Mouse (Mus musculus) brown adipose tissue, adult 24 weeks (tissue): ENCODE measurements around the gene Simc1. TPM values are rescaled to one million over a fixed set of nuclear protein-coding genes. Genes with fewer than 3 reads are reported as not detected.

Source experiments
- H3K27ac ChIP-seq: fragments of 200-500 bp; replicated peaks from 2 replicates; pipeline ENCODE4 v1.5.1; 2012; ENCODE audit warnings: low read depth, mild to moderate bottlenecking, low read length
- H3K4me1 ChIP-seq: fragments of 200-500 bp; 2 replicates; pipeline ENCODE4 v1.6.1; 2012; ENCODE audit warnings: low read length, mixed read lengths; ENCODE audit not compliant: control insufficient read depth, insufficient read depth, insufficient read length
- H3K4me3 ChIP-seq: fragments of 200-500 bp; 2 replicates; pipeline ENCODE4 v1.5.1; 2012; ENCODE audit warnings: low read depth, mild to moderate bottlenecking, low read length, moderate library complexity; ENCODE audit not compliant: insufficient read depth
- polyA plus RNA-seq: library from polyadenylated mRNA; stranded (reverse); fragments of >200 nt; gene quantifications from 2 replicates; pipeline ENCODE4 v1.2.4, GENCODE M21; 2012; ENCODE audit not compliant: missing spikeins, insufficient read depth, insufficient read length

The Simc1 gene
- polyA plus RNA-seq, 1 experiment = 2.6 TPM

- peaks cover 2% of the 10 kb centered on the region; the same call in 1 of the 2 replicates for H3K4me1 ChIP-seq
- peak overlapping the region; percentile 63 for H3K27ac ChIP-seq
- peak overlapping the region; percentile 8; the same call in 1 of the 2 replicates for H3K4me3 ChIP-seq
Observed at GRCm38 (mm10) chr13:54585831-54586230, 82.3 kb downstream of the Simc1 start.

- Histone ChIP-seq H3K27ac (peak overlapping the region; percentile 46), H3K4me1 (peaks cover 7% of the 10 kb centered on the region; the same call in 1 of the 2 replicates), H3K4me3 (peak overlapping the region; percentile 77)
Observed at GRCm38 (mm10) chr13:54589414-54589995, 85.9 kb downstream of the Simc1 start.

- Histone ChIP-seq H3K27ac (peak within 1 kb of the TSS; percentile 86), H3K4me3 (peak within 1 kb of the TSS; percentile 77), H3K4me1 (peaks cover 7% of the 10 kb centered on the region; the same call in 1 of the 2 replicates)
Observed at GRCm38 (mm10) chr13:54589996-54590951, 86.7 kb downstream of the Simc1 start, which contains the start of the genes Nop16 and Higd2a. Gene Nop16, minus strand, starts transcription at chr13:54590090. Gene Higd2a, plus strand, starts transcription at chr13:54590207.

GRCm38 (mm10) chr13:54591776-54592356 lies 88.3 kb downstream of the Simc1 start:
- peak overlapping the region; percentile 75 for H3K4me3 ChIP-seq
- H3K27ac ChIP-seq = no peak overlapping the region

GRCm38 (mm10) chr13:54593617-54594016 lies 90.0 kb downstream of the Simc1 start:
- H3K27ac ChIP-seq = no peak overlapping the region
- H3K4me1 ChIP-seq = peaks cover 10% of the 10 kb centered on the region
- no peak overlapping the region for H3K4me3 ChIP-seq

More at GRCm38 (mm10) chr13:54591776-54592356, 88.3 kb downstream of the Simc1 start:
- H3K4me1 ChIP-seq = peaks cover 9% of the 10 kb centered on the region

GRCm38 (mm10) chr13:54596107-54596690 lies 92.6 kb downstream of the Simc1 start:
- H3K4me1 ChIP-seq = peaks cover 9% of the 10 kb centered on the region
- H3K4me3 ChIP-seq = no peak overlapping the region
- no peak overlapping the region; the same call in 1 of the 2 replicates for H3K27ac ChIP-seq

- H3K4me3 ChIP-seq = no peak overlapping the region
- H3K27ac ChIP-seq = no peak overlapping the region
- peaks cover 6% of the 10 kb centered on the region for H3K4me1 ChIP-seq
Observed at GRCm38 (mm10) chr13:54596870-54597269, 93.3 kb downstream of the Simc1 start.

GRCm38 (mm10) chr13:54598622-54599143 lies 95.1 kb downstream of the Simc1 start:
- Histone ChIP-seq H3K27ac (no peak overlapping the region), H3K4me1 (peaks cover 8% of the 10 kb centered on the region), H3K4me3 (no peak overlapping the region)

Other genes with a start within 250 kb of the Simc1 start
- 1.0 and 1.4 TPM in 2 replicates for gene Cplx2, start 132.4 kb upstream of the Simc1 start, polyA plus RNA-seq
- gene Thoc3, start 34.9 kb upstream of the Simc1 start, polyA plus RNA-seq = 18.7 and 22.4 TPM in 2 replicates
- gene 4833439L19Rik, start 61.7 kb downstream of the Simc1 start, polyA plus RNA-seq = 122 and 176 TPM in 2 replicates
- 3.7 and 6.7 TPM in 2 replicates for gene Arl10, start 71.2 kb downstream of the Simc1 start, polyA plus RNA-seq
- gene Nop16, start 86.3 kb downstream of the Simc1 start, polyA plus RNA-seq = 16.0 and 18.0 TPM in 2 replicates
- 305 and 329 TPM in 2 replicates for gene Higd2a, start 86.4 kb downstream of the Simc1 start, polyA plus RNA-seq
- gene Cltb, start 107.6 kb downstream of the Simc1 start, polyA plus RNA-seq = 44.2 and 48.8 TPM in 2 replicates
- 26.1 and 26.3 TPM in 2 replicates for gene Faf2, start 118.0 kb downstream of the Simc1 start, polyA plus RNA-seq
- gene Rnf44, start 190.1 kb downstream of the Simc1 start, polyA plus RNA-seq = 46.7 and 49.4 TPM in 2 replicates
- gene Cdhr2, start 197.7 kb downstream of the Simc1 start, polyA plus RNA-seq = not detected in 2 replicates
- not detected in 2 replicates for gene Gprin1, start 246.1 kb downstream of the Simc1 start, polyA plus RNA-seq